Mouse (Mus musculus): ENCODE data around the gene Arntl2.
"Not testable (repeated sequence)": the region's sequence is repeated elsewhere in the genome, so short reads cannot be mapped to it uniquely, and the experiment has no call there.

Gene Arntl2

DNA sequence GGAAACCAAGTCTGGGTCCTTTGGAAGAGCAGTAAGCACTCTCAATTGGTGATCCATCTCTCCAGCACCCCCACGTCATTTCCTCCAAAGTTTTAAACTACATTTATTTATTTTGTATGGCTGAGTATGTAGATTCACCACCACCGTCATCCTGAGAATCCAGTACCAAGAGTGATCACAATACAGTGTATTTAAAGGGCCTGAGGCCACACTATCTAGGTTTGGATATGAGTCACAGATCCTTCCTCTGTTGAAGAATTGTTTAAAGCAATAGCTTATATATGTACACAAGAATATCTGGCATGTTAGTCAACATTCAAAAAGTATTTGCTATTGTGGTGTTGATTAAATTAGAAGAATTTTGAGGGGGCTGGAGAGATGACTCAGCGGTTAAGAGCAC lies 52.4 kb downstream of the Arntl2 start:
- DNase-seq (ENCODE audit: low spot score), result no peak

DNA sequence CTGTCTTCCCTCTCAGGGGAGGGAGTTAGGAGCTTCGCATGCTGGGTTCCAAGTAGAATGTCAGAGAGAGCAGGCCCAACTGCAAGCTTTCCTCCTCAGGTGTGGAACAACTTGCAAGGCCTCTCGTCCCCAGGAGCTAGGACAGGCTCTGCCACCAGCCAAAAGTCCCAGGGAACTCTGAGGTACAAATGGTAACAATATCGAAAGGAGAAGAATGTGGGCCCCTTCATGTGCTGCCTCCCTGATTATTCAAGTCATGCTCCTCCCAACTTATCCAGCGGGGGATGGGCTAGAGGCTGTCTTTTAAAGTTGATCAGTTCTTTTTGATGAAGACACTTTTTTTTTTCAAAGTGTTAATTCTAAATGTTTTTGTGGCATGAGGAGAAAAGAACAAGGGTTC lies 54.2 kb downstream of the Arntl2 start, which contains the start of gene Smco2:
Smco2 (plus strand) TSS at position 55 of the 400 bp plus-strand sequence.
- DNase-seq (ENCODE audit: low spot score), result no peak

DNA sequence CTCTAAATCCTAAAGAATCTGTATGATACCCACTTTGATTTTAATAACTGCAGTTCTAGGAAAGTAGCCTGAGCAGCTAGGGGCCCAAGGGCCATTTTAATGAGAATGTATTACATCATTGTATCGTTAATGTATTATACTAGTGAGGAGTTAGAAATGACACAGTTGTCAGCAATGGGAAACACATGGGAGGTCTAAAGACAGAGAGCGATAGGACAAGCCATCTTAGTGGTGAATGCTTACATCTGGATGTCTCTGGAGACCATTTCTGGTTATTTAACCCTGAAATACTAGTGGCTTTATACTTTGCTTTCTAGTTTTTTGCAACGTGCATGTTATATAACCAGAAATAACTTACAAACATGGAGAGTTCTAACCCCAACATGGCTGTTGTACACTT lies 56.1 kb downstream of the Arntl2 start:
- DNase-seq (ENCODE audit: low spot score), result no peak

DNA sequence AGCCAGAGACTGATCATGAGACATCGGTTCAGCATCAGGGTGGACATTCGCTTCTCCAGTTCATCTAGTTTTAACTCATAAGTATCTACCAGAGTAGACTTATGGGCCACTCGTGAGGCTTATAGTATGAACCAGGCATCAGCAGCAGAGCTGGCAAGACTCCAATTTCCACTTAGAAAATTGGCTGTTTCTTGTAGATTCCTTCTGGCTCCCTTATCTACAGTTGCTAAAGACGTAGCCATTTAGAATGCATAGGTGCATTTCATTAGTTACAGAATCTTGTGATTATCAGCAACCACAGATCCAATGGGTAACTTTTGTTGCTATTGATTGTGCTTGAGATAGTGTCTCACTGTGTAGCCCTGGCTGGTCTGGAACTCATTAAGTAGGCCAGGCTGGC lies 56.9 kb downstream of the Arntl2 start:
- no peak for DNase-seq (ENCODE audit: low spot score)

DNA sequence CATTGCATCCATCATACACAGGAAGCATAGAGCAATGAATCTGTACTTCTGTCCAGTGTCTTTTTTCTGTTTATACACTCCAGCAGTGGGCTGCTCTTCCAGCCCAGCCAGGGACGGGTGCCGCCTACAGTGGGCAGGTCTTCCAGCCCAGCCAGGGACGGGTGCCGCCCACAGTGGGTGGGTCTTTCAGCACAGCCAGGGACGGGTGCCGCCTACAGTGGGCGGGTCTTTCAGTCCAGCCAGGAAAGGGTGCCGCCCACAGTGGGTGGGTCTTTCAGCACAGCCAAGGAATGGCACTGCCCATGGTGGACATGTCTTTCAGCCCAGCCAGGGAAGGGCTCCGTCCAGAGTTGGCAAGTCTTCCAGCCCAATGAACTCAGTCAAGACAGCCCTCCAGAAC lies 59.3 kb downstream of the Arntl2 start:
- no peak for DNase-seq (ENCODE audit: low spot score)

DNA sequence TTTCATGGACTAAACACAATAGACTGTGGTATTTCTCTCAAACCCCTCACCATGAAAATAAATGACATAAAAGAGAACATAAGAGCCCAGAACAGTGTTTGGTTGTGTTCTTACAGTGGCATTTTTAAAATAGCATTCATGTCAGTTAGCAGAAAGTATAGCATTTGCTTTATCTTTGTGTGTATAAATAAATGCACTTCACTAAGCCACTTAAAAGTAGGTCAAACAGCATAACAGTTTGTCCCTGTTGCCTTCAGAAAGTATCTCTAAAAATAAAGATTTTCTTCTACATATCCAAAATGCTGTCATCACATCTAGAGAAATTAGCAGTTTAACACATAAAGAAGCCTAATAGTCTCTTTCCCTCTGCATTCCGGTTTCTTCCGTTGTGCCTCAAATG lies 61.5 kb downstream of the Arntl2 start:
- no peak for DNase-seq (ENCODE audit: low spot score)

DNA sequence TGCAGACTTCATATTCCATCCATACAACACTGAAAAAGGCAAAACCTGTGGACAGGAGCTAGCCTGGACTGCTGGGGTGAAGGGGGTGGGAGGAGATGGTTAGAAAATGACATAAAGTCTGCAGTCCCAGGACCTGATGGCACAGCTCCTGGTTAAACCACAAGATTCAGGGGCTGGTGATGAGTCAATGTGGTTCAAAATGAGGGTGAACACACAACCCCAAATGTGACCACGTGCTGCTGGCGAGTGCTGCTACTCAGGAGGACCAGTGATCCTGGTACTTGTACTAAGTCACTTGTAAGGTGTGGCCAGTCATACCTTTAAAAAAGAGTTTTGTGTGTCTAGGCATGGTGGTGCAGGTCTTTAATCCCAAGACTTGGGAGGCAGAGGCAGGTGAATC lies 67.3 kb downstream of the Arntl2 start:
- DNase-seq (ENCODE audit: low spot score), result no peak

DNA sequence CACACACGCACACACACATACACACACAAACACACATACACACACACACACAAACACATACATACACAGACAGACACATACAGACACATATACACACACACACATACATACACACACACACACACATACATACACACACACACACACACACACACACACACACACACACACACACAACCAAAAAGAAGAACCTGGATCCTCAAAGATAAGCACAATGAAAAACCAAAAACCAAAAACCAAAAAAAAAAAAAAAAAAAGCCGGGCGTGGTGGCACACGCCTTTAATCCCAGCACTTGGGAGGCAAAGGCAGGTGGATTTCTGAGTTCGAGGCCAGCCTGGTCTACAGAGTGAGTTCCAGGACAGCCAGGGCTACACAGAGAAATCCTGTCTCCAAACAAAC lies 68.5 kb downstream of the Arntl2 start:
- DNase-seq (ENCODE audit: low spot score), result not testable (repeated sequence)

DNA sequence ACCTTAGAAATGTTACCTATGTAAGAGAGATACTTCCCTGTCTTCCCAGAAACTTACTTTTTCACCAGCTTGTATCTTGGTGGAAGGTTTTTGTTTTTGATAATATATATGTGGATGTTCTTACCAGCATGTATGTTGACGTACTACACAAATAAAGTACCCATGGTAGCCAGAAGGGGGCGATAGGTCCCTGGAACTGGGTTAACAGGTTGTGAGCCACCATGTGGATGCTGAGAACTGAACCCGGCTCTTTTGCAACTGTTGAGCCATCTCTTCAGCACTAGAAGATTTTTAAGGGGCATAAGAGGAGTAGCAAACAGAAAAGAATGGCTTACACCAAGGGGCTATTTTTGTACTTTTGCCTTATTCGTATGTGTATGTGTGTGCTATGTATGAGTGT lies 69.8 kb downstream of the Arntl2 start:
- no peak for DNase-seq (ENCODE audit: low spot score)

DNA sequence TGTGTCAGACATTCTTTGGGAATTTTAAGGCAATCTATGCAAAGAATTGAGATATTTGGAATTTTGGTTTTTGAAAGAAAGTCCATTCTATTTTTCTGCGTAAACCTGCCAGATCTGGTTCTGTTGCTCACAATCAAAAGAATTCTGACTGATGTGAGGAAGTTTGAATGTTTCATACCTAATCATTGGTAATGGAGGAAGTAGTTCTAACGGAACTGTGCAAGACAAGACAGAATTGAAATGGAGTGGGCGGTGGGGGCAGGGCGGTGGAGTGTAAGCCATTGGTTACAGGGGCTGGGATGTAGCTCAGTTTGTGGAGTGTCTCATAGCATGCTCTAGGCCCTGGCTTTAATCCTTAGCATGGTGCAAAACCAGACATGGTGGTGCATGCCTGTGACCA lies 76.1 kb downstream of the Arntl2 start:
- DNase-seq (ENCODE audit: low spot score), result no peak

DNA sequence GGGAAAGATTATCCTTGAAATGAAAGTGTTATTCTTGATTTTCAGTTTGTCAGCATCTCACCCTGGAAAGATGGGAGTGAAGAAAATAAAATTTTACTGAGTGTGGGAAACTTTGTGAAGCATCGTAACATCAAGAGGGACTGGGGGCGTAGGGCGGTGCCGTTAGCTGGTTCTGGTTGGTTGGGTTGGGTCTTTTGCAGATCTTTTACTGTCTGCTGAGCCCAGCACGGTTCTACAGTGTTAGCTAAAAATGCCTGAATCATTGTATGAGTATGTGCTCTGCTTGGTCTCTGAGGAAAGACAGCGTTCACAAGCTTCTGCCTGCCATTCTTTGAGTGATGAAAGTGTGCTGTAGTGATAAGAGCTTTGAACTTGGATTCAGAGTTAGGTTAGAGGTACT lies 78.6 kb downstream of the Arntl2 start:
- no peak for DNase-seq (ENCODE audit: low spot score)

DNA sequence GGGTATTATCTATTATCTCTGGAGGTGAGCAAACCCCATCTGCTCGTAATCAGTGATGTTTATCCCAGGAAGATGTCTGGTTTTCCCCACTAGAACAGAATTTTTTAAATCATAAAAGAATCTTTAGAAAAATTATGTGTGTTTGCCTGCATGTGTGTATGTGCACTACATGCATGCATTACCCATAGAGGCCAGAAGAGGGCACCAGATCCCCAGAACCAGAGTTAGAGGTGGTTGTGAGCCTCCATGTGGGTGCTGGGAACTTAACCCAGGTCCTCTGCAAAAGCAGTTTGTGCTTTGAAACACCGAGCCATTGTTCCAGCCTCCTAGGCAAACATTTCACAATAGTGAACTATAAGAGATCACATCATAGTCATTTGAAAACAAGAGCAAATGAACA lies 81.0 kb downstream of the Arntl2 start:
- no peak for DNase-seq (ENCODE audit: low spot score)

DNA sequence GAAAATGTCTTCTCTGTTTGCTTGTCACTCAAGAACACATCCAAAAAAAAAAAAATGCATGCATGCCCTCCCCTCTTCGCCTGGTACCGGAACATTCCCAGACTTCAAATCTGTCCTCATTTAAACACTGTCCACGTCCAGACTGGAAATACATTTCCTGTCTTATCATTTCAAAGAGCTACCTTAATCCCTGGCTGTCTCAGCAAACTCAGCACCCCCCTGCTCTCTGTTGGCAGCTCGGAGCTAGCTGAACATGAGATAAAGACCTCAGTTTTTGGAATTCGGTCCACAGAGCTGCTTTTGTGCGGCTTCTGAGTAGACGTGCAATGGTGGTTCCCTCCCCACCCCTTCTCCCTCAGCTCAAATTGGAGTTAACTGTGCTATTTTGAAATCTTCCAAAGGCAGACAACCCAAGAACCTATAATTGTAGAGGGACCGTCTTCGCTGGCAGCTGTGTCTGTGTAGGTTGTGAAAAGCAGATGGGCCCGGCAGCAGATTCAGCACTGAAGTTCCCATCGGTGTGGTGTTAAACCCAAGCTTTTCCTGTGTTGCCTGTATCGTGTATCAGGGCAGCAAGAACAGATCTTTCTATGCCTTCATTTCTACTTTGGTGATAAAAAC lies 81.7 kb downstream of the Arntl2 start:
- DNase-seq (ENCODE audit: low spot score), result no peak

DNA sequence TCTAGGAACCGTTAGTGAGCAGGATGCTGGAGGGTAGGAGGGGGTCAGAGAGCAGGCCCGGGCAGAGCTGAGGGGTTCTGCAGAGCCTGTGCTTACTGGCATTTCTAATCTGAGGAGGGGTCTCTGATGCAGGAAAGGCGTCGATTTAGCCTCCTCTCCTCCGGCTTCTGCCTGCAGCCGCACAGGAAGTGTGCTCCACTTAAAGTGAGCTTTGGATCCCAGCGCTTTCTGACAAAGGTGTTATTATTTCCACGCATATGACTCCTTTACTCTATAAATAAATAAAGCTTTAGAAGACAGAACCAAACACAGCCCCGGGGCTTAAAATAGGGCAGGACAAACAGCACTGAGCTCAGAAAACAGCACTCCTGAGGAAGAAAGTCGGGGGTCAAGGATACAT lies 83.1 kb downstream of the Arntl2 start:
- DNase-seq (ENCODE audit: low spot score), result no peak

DNA sequence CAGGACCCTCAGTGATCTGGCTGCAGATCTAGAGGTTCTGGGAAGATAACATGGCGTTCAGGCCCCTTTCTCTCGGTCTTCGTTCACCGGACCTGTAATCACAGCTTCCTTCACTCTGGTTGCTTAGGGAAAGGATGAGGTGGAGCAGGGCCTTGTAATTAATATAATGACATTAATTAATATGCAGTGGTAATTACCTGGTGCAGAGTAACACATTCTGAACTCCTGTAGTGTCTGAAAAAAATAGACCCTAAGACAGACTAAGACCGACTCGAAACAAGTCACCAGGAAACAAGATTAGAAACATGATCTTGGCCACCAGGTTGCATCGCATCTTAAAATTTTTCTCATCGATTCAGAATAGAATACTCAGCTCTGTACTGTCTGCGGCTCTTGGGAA lies 84.0 kb downstream of the Arntl2 start:
- no peak for DNase-seq (ENCODE audit: low spot score)

DNA sequence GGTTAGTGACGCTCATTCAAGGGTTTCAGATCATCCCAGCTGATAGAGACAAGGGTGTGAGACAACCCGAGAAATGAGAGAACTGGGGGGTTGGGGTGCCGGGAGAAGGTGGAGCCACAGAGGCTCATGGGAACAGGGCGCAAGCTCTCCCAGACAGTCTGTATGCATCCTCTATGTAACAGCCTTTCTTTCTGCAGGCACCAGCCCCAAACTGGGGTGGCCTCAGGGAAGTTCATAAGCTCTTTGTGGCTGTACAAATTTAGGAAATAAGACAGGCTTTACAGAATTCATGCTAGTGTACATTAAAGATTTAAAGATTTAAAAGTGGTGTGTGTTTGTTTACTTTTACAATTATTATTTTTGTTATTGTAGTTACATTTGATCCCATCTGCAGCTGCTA lies 84.4 kb downstream of the Arntl2 start:
- DNase-seq (ENCODE audit: low spot score), result no peak

DNA sequence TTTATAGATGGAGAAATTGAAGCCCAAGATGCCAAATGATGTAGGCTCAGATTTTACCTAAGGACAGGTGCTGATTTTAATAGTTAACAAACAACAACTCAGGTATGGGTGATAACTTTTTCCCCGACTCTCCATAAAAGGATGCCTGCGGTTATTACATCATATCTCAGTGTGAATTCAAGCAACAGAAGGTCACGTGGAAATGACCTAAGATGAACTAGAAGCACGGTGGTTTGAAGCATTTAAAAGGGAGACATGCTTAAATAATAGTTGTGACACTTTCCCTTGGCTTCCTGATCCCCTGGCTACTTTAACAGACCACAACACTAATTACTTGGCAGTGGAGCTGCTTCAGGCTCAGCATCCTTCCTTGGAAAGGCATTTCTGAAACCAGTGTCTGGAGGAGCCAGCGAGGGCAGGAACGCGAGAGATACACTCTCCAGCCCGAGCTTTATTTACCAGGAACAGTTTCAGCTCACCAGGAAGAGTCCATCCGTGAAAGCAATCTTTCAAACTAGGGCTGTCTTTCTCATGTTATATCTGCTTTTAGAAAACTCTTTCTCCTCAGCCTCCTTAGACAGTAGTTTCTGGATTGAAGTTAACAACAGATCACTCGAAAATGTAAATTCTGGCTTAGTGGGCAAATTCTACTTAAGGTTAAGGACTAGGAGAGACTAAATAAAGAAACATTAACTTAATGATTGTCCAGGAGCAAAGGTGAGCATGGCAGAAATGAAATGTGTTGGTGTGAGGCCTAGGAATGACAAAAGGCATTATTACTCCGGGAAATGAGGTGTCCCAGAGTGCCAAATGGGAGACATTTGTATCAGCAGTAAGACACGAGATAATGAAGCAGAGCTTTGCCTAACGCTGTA lies 86.3 kb downstream of the Arntl2 start:
- DNase-seq (ENCODE audit: low spot score), result no peak
